Mouse (Mus musculus): Measurements from ENCODE around the gene Kcnk5. TPM values are rescaled to one million over a fixed set of nuclear protein-coding genes. Genes with fewer than 3 reads are reported as not detected.

Gene Kcnk5
- polyA plus RNA-seq, 1 experiment from 2014 or later = 1.2 TPM

GRCm38 (mm10) chr14:20175114-20175513 lies 6.5 kb downstream of the Kcnk5 start:
- no peak overlapping the region for H3K27ac ChIP-seq
- no peak overlapping the region for H3K4me3 ChIP-seq (replicated peaks; ENCODE audit: low read length)
- DNase-seq (ENCODE audit: low spot score) (no peak), ATAC-seq (ENCODE audit: low FRiP score) (no peak)
- H3K9me3 ChIP-seq (ENCODE audit: control insufficient read depth, low read length) = no peaks in the 10 kb centered on the region
- H3K4me2 ChIP-seq (replicated peaks) = no peak overlapping the region
- WGBS = 95% methylated on average over 7 of the region's 7 CpGs
- H3K4me1 ChIP-seq (replicated peaks; ENCODE audit: control insufficient read depth, insufficient read depth, low read length) = no peaks in the 10 kb centered on the region
- H3K36me3 ChIP-seq (replicated peaks; ENCODE audit: control insufficient read depth, insufficient read depth) = no peaks in the 10 kb centered on the region
- H3K27me3 ChIP-seq (ENCODE audit: control insufficient read depth, insufficient read depth, low read length) = peaks cover under 1% of the 10 kb centered on the region; the same call in 1 of the 2 replicates
- H3K9ac ChIP-seq = no peak overlapping the region

GRCm38 (mm10) chr14:20174696-20175095 lies 6.9 kb downstream of the Kcnk5 start:
- H3K36me3 ChIP-seq (replicated peaks; ENCODE audit: control insufficient read depth, insufficient read depth) = no peaks in the 10 kb centered on the region

GRCm38 (mm10) chr14:20173873-20174490 lies 7.6 kb downstream of the Kcnk5 start:
- WGBS = 96% methylated on average over 14 of the region's 14 CpGs
- H3K9me3 ChIP-seq (ENCODE audit: control insufficient read depth, low read length) = no peaks in the 10 kb centered on the region
- no peak overlapping the region for H3K27ac ChIP-seq
- no peak overlapping the region for H3K4me3 ChIP-seq (replicated peaks; ENCODE audit: low read length)
- H3K9ac ChIP-seq = no peak overlapping the region
- H3K4me2 ChIP-seq (replicated peaks) = no peak overlapping the region
- H3K36me3 ChIP-seq (replicated peaks; ENCODE audit: control insufficient read depth, insufficient read depth) = no peaks in the 10 kb centered on the region
- ATAC-seq (ENCODE audit: low FRiP score) = no peak
- no peak for DNase-seq (ENCODE audit: low spot score)
- no peaks in the 10 kb centered on the region for H3K27me3 ChIP-seq (ENCODE audit: control insufficient read depth, insufficient read depth, low read length)
- H3K4me1 ChIP-seq (replicated peaks; ENCODE audit: control insufficient read depth, insufficient read depth, low read length) = no peaks in the 10 kb centered on the region

More at GRCm38 (mm10) chr14:20174696-20175095, 6.9 kb downstream of the Kcnk5 start:
- DNase-seq (ENCODE audit: low spot score) (no peak), ATAC-seq (ENCODE audit: low FRiP score) (no peak)
- Histone ChIP-seq H3K4me3 (replicated peaks; ENCODE audit: low read length) (no peak overlapping the region), H3K4me2 (replicated peaks) (no peak overlapping the region), H3K9ac (no peak overlapping the region), H3K27ac (no peak overlapping the region), H3K9me3 (ENCODE audit: control insufficient read depth, low read length) (no peaks in the 10 kb centered on the region), H3K27me3 (ENCODE audit: control insufficient read depth, insufficient read depth, low read length) (no peaks in the 10 kb centered on the region), H3K4me1 (replicated peaks; ENCODE audit: control insufficient read depth, insufficient read depth, low read length) (no peaks in the 10 kb centered on the region)
- 93% methylated on average over 6 of the region's 6 CpGs for WGBS

- H3K9me3 ChIP-seq (ENCODE audit: control insufficient read depth, low read length) = no peaks in the 10 kb centered on the region
- H3K36me3 ChIP-seq (replicated peaks; ENCODE audit: control insufficient read depth, insufficient read depth) = no peaks in the 10 kb centered on the region
- ATAC-seq (ENCODE audit: low FRiP score) = no peak
- no peaks in the 10 kb centered on the region for H3K27me3 ChIP-seq (ENCODE audit: control insufficient read depth, insufficient read depth, low read length)
- H3K4me3 ChIP-seq (replicated peaks; ENCODE audit: low read length) = no peak overlapping the region
- no peak overlapping the region for H3K27ac ChIP-seq
- 97% methylated on average over 4 of the region's 4 CpGs for WGBS
- no peak for DNase-seq (ENCODE audit: low spot score)
- no peak overlapping the region for H3K9ac ChIP-seq
- H3K4me2 ChIP-seq (replicated peaks) = no peak overlapping the region
- no peaks in the 10 kb centered on the region for H3K4me1 ChIP-seq (replicated peaks; ENCODE audit: control insufficient read depth, insufficient read depth, low read length)
These were observed 8.7 kb downstream of the Kcnk5 start for GRCm38 (mm10) chr14:20172924-20173323.

- Histone ChIP-seq H3K27me3 (ENCODE audit: control insufficient read depth, insufficient read depth, low read length) (no peaks in the 10 kb centered on the region), H3K4me2 (replicated peaks) (no peak overlapping the region)
- WGBS = 72% methylated on average over 5 of the region's 5 CpGs
These were observed 9.1 kb downstream of the Kcnk5 start for GRCm38 (mm10) chr14:20172509-20172908.

GRCm38 (mm10) chr14:20171840-20172239 lies 9.8 kb downstream of the Kcnk5 start:
- no peaks in the 10 kb centered on the region for H3K27me3 ChIP-seq (ENCODE audit: control insufficient read depth, insufficient read depth, low read length)
- H3K9me3 ChIP-seq (ENCODE audit: control insufficient read depth, low read length) = no peaks in the 10 kb centered on the region
- no peaks in the 10 kb centered on the region for H3K4me1 ChIP-seq (replicated peaks; ENCODE audit: control insufficient read depth, insufficient read depth, low read length)
- H3K9ac ChIP-seq = no peak overlapping the region
- WGBS = 75% methylated on average over 3 of the region's 3 CpGs
- H3K36me3 ChIP-seq (replicated peaks; ENCODE audit: control insufficient read depth, insufficient read depth) = no peaks in the 10 kb centered on the region
- DNase-seq (ENCODE audit: low spot score) (no peak), ATAC-seq (ENCODE audit: low FRiP score) (no peak)
- no peak overlapping the region for H3K4me3 ChIP-seq (replicated peaks; ENCODE audit: low read length)
- H3K4me2 ChIP-seq (replicated peaks) = no peak overlapping the region
- H3K27ac ChIP-seq = no peak overlapping the region

More at GRCm38 (mm10) chr14:20172509-20172908, 9.1 kb downstream of the Kcnk5 start:
- H3K9ac ChIP-seq = no peak overlapping the region
- no peaks in the 10 kb centered on the region for H3K9me3 ChIP-seq (ENCODE audit: control insufficient read depth, low read length)
- no peak overlapping the region for H3K27ac ChIP-seq
- no peak for ATAC-seq (ENCODE audit: low FRiP score)
- no peak for DNase-seq (ENCODE audit: low spot score)
- no peak overlapping the region for H3K4me3 ChIP-seq (replicated peaks; ENCODE audit: low read length)
- H3K36me3 ChIP-seq (replicated peaks; ENCODE audit: control insufficient read depth, insufficient read depth) = no peaks in the 10 kb centered on the region
- H3K4me1 ChIP-seq (replicated peaks; ENCODE audit: control insufficient read depth, insufficient read depth, low read length) = no peaks in the 10 kb centered on the region

GRCm38 (mm10) chr14:20169251-20169650 lies 12.4 kb downstream of the Kcnk5 start:
- no peaks in the 10 kb centered on the region for H3K4me1 ChIP-seq (replicated peaks; ENCODE audit: control insufficient read depth, insufficient read depth, low read length)
- H3K9me3 ChIP-seq (ENCODE audit: control insufficient read depth, low read length) = no peaks in the 10 kb centered on the region
- H3K27me3 ChIP-seq (ENCODE audit: control insufficient read depth, insufficient read depth, low read length) = no peaks in the 10 kb centered on the region
- 91% methylated on average over 4 of the region's 4 CpGs for WGBS
- H3K4me3 ChIP-seq (replicated peaks; ENCODE audit: low read length) = no peak overlapping the region
- H3K36me3 ChIP-seq (replicated peaks; ENCODE audit: control insufficient read depth, insufficient read depth) = no peaks in the 10 kb centered on the region
- no peak overlapping the region for H3K9ac ChIP-seq
- H3K4me2 ChIP-seq (replicated peaks) = no peak overlapping the region
- no peak for ATAC-seq (ENCODE audit: low FRiP score)
- DNase-seq (ENCODE audit: low spot score) = no peak
- no peak overlapping the region for H3K27ac ChIP-seq

GRCm38 (mm10) chr14:20168478-20168877 lies 13.1 kb downstream of the Kcnk5 start:
- H3K27me3 ChIP-seq (ENCODE audit: control insufficient read depth, insufficient read depth, low read length) = no peaks in the 10 kb centered on the region
- WGBS = 100% methylated on average over 1 of the region's 1 CpGs
- H3K4me2 ChIP-seq (replicated peaks) = no peak overlapping the region
- H3K27ac ChIP-seq = no peak overlapping the region
- no peak overlapping the region for H3K9ac ChIP-seq
- H3K9me3 ChIP-seq (ENCODE audit: control insufficient read depth, low read length) = no peaks in the 10 kb centered on the region
- H3K4me1 ChIP-seq (replicated peaks; ENCODE audit: control insufficient read depth, insufficient read depth, low read length) = no peaks in the 10 kb centered on the region
- ATAC-seq (ENCODE audit: low FRiP score) (no peak), DNase-seq (ENCODE audit: low spot score) (no peak)
- H3K4me3 ChIP-seq (replicated peaks; ENCODE audit: low read length) = no peak overlapping the region
- no peaks in the 10 kb centered on the region for H3K36me3 ChIP-seq (replicated peaks; ENCODE audit: control insufficient read depth, insufficient read depth)

GRCm38 (mm10) chr14:20168054-20168453 lies 13.6 kb downstream of the Kcnk5 start:
- H3K9me3 ChIP-seq (ENCODE audit: control insufficient read depth, low read length) = no peaks in the 10 kb centered on the region
- H3K36me3 ChIP-seq (replicated peaks; ENCODE audit: control insufficient read depth, insufficient read depth) = no peaks in the 10 kb centered on the region
- 91% methylated on average over 2 of the region's 2 CpGs for WGBS
- DNase-seq (ENCODE audit: low spot score) (no peak), ATAC-seq (ENCODE audit: low FRiP score) (no peak)
- no peaks in the 10 kb centered on the region for H3K4me1 ChIP-seq (replicated peaks; ENCODE audit: control insufficient read depth, insufficient read depth, low read length)
- no peak overlapping the region for H3K9ac ChIP-seq
- no peak overlapping the region for H3K4me3 ChIP-seq (replicated peaks; ENCODE audit: low read length)
- no peak overlapping the region for H3K4me2 ChIP-seq (replicated peaks)
- no peaks in the 10 kb centered on the region for H3K27me3 ChIP-seq (ENCODE audit: control insufficient read depth, insufficient read depth, low read length)
- no peak overlapping the region for H3K27ac ChIP-seq

- Histone ChIP-seq H3K4me1 (replicated peaks; ENCODE audit: control insufficient read depth, insufficient read depth, low read length) (no peaks in the 10 kb centered on the region), H3K4me3 (replicated peaks; ENCODE audit: low read length) (no peak overlapping the region), H3K27me3 (ENCODE audit: control insufficient read depth, insufficient read depth, low read length) (no peaks in the 10 kb centered on the region), H3K27ac (no peak overlapping the region), H3K4me2 (replicated peaks) (no peak overlapping the region), H3K36me3 (replicated peaks; ENCODE audit: control insufficient read depth, insufficient read depth) (no peaks in the 10 kb centered on the region), H3K9me3 (ENCODE audit: control insufficient read depth, low read length) (no peaks in the 10 kb centered on the region), H3K9ac (no peak overlapping the region)
- ATAC-seq (ENCODE audit: low FRiP score) (no peak), DNase-seq (ENCODE audit: low spot score) (no peak)
- WGBS = 79% methylated on average over 1 of the region's 1 CpGs
These were observed 16.2 kb downstream of the Kcnk5 start for GRCm38 (mm10) chr14:20165413-20165812.
